Mouse (Mus musculus) CH12.LX (cell line): ENCODE results near the gene Ccdc157. TPM values are rescaled to one million over a fixed set of nuclear protein-coding genes. Genes with fewer than 3 reads are reported as not detected.
A peak's percentile ranks its signal among the peaks of the same experiment; 100 is the strongest.

Source experiments
- DNase-seq: peaks from one replicate; pipeline ENCODE4 v3.0.0-alpha.2; 2013; ENCODE audit errors: extremely low read depth
- H3K27ac ChIP-seq: 2 replicates; pipeline ENCODE4 v1.5.1; 2012; ENCODE audit warnings: low read depth, mild to moderate bottlenecking, control low read depth, moderate library complexity; ENCODE audit not compliant: insufficient read depth
- H3K27me3 ChIP-seq: replicated peaks from 2 replicates; pipeline ENCODE3; 2012; ENCODE audit warnings: inconsistent platforms
- H3K36me3 ChIP-seq, 2 experiments: replicated peaks in 1 of 2; 2 replicates each; pipeline versions ENCODE3 to v1.6.1; 2012; ENCODE audit warnings: inconsistent platforms in 1 of 2, low read length in 1 of 2, mild to moderate bottlenecking in 1 of 2, mixed read lengths in 1 of 2, moderate library complexity in 1 of 2; ENCODE audit not compliant: control insufficient read depth in 1 of 2, insufficient read depth in 1 of 2
- H3K4me1 ChIP-seq, 2 experiments: 2 replicates each; pipeline ENCODE4 v1.6.1; 2012; ENCODE audit warnings: inconsistent platforms in 1 of 2, moderate library complexity in 1 of 2; ENCODE audit not compliant: insufficient read depth in 2 of 2, control insufficient read depth in 1 of 2
- H3K4me2 ChIP-seq: 2 replicates; pipeline ENCODE4 v1.6.1; 2012; ENCODE audit warnings: low read depth, mild to moderate bottlenecking, control low read depth; ENCODE audit not compliant: poor library complexity, insufficient read depth, severe bottlenecking
- H3K4me3 ChIP-seq, 3 experiments: fragments of 150-350 bp in 1 of 3; sonication (generic) in 1 of 3; replicated peaks in 1 of 3; 2 replicates each; pipeline versions ENCODE3 to v1.5.1; 2011 to 2012; ENCODE audit warnings: low read depth in 2 of 3, low read length in 2 of 3, mild to moderate bottlenecking in 2 of 3, moderate library complexity in 2 of 3, control low read depth in 1 of 3, improper control_type of control experiment in 1 of 3, inconsistent platforms in 1 of 3, mixed read lengths in 1 of 3; ENCODE audit not compliant: poor library complexity in 1 of 3
- H3K79me2 ChIP-seq: replicated peaks from 2 replicates; pipeline ENCODE4 v1.6.1; 2012; ENCODE audit warnings: mild to moderate bottlenecking, moderate library complexity; ENCODE audit not compliant: control insufficient read depth, poor library complexity, insufficient read depth, severe bottlenecking; ENCODE audit errors: extremely low read depth
- H3K9ac ChIP-seq: 2 replicates; pipeline ENCODE4 v1.6.1; 2012; ENCODE audit warnings: low read depth, mild to moderate bottlenecking, control low read depth, moderate library complexity; ENCODE audit not compliant: insufficient read depth
- H3K9me3 ChIP-seq: replicated peaks from 2 replicates; pipeline ENCODE3; 2012; ENCODE audit warnings: low read length, inconsistent platforms, mixed read lengths
- BHLHE40 ChIP-seq: IDR thresholded peaks from 2 replicates; pipeline ENCODE4 v1.6.1; 2011; ENCODE audit warnings: mild to moderate bottlenecking, low read depth, low read length, improper control_type of control experiment
- CHD1 ChIP-seq: IDR thresholded peaks from 2 replicates; pipeline ENCODE4 v1.6.1; 2012; ENCODE audit warnings: low read depth, low read length, improper control_type of control experiment, inconsistent platforms
- CTCF ChIP-seq, 2 experiments: IDR thresholded peaks in 1 of 2; conservative IDR thresholded peaks in 1 of 2; 2 replicates each; pipeline ENCODE4 v1.5.1; 2011 to 2012; ENCODE audit warnings: low read depth in 2 of 2, low read length in 2 of 2, improper control_type of control experiment in 1 of 2, inconsistent platforms in 1 of 2, mild to moderate bottlenecking in 1 of 2, moderate library complexity in 1 of 2
- ELF1 ChIP-seq: IDR thresholded peaks from 2 replicates; pipeline ENCODE4 v1.6.1; 2014; ENCODE audit warnings: low read depth, mild to moderate bottlenecking, inconsistent platforms, low read length, improper control_type of control experiment
- ETS1 ChIP-seq: conservative IDR thresholded peaks from 2 replicates; pipeline ENCODE4 v1.6.1; 2012; ENCODE audit warnings: low read depth, mild to moderate bottlenecking, inconsistent platforms, low read length, improper control_type of control experiment, moderate library complexity
- GABPA ChIP-seq: IDR thresholded peaks from 2 replicates; pipeline ENCODE4 v1.6.1; 2012; ENCODE audit warnings: low read depth, low read length, improper control_type of control experiment, inconsistent platforms; ENCODE audit not compliant: insufficient replicate concordance
- HCFC1 ChIP-seq: IDR thresholded peaks from 2 replicates; pipeline ENCODE4 v1.6.1; 2012; ENCODE audit warnings: low read depth, mild to moderate bottlenecking, inconsistent platforms, low read length, improper control_type of control experiment
- IRF4 ChIP-seq: IDR thresholded peaks from 2 replicates; pipeline ENCODE4 v1.6.1; 2014; ENCODE audit warnings: low read depth, mild to moderate bottlenecking, inconsistent platforms, low read length, improper control_type of control experiment
- KAT2A ChIP-seq: IDR thresholded peaks from 2 replicates; pipeline ENCODE4 v1.6.1; 2012; ENCODE audit warnings: low read length, improper control_type of control experiment, inconsistent platforms; ENCODE audit not compliant: insufficient replicate concordance
- MAX ChIP-seq: IDR thresholded peaks from 2 replicates; pipeline ENCODE4 v1.6.1; 2011; ENCODE audit warnings: low read length, improper control_type of control experiment
- MEF2A ChIP-seq: IDR thresholded peaks from 2 replicates; pipeline ENCODE4 v1.6.1; 2014; ENCODE audit warnings: low read depth, mild to moderate bottlenecking, inconsistent platforms, low read length, improper control_type of control experiment, borderline replicate concordance
- MXI1 ChIP-seq: IDR thresholded peaks from 2 replicates; pipeline ENCODE4 v1.6.1; 2011; ENCODE audit warnings: mild to moderate bottlenecking, low read depth, low read length, improper control_type of control experiment
- MYC ChIP-seq: IDR thresholded peaks from 2 replicates; pipeline ENCODE4 v1.6.1; 2011; ENCODE audit warnings: low read depth, mild to moderate bottlenecking, improper control_type of control experiment, low read length
- PAX5 ChIP-seq: IDR thresholded peaks from 2 replicates; pipeline ENCODE4 v1.6.1; 2012; ENCODE audit warnings: low read length, inconsistent platforms, mixed read lengths
- POLR2A ChIP-seq: IDR thresholded peaks from 2 replicates; pipeline ENCODE4 v1.6.1; 2011; ENCODE audit warnings: low read depth, mild to moderate bottlenecking, improper control_type of control experiment, low read length
- POLR2AphosphoS2 ChIP-seq: IDR thresholded peaks from 2 replicates; pipeline ENCODE4 v1.6.1; 2011; ENCODE audit warnings: low read depth, low read length, improper control_type of control experiment
- RAD21 ChIP-seq: IDR thresholded peaks from 2 replicates; pipeline ENCODE4 v1.6.1; 2011; ENCODE audit warnings: low read depth, mild to moderate bottlenecking, low read length, improper control_type of control experiment, moderate library complexity
- SIN3A ChIP-seq: IDR thresholded peaks from 2 replicates; pipeline ENCODE4 v1.6.1; 2012; ENCODE audit warnings: low read length, improper control_type of control experiment, inconsistent platforms
- SMC3 ChIP-seq: IDR thresholded peaks from 2 replicates; pipeline ENCODE4 v1.6.1; 2011; ENCODE audit warnings: low read depth, low read length, improper control_type of control experiment
- UBTF ChIP-seq: IDR thresholded peaks from 2 replicates; pipeline ENCODE4 v1.6.1; 2012; ENCODE audit warnings: low read depth, mild to moderate bottlenecking, inconsistent platforms, low read length, improper control_type of control experiment, moderate library complexity
- USF1 ChIP-seq: IDR thresholded peaks from 2 replicates; pipeline ENCODE4 v1.6.1; 2014; ENCODE audit warnings: low read depth, mild to moderate bottlenecking, inconsistent platforms, low read length, improper control_type of control experiment
- USF2 ChIP-seq: conservative IDR thresholded peaks from 2 replicates; pipeline ENCODE4 v1.6.1; 2011; ENCODE audit warnings: low read depth, low read length, improper control_type of control experiment
- dilution Hi-C: fragments of 300-500 bp; cut with MboI; formaldehyde crosslinking; loops from 2 replicates; pipeline ENCODE4 v1.14.3; 2020; ENCODE audit warnings: low sequenced_read_pairs; ENCODE audit not compliant: extremely low pct_unique_long_range_greater_than_20kb, extremely low pct_ligation_motif_present
- in situ Hi-C: fragments of 300-500 bp; cut with MboI; formaldehyde crosslinking; loops from 3 replicates; pipeline ENCODE4 v1.14.3; 2019; ENCODE audit warnings: low sequenced_read_pairs, low pct_ligation_motif_present, low pct_unique_long_range_greater_than_20kb, mixed read lengths
- polyA plus RNA-seq: library from polyadenylated mRNA; unstranded; fragments of >175 nt; gene quantifications from 2 replicates; pipeline ENCODE4 v1.2.1, GENCODE M21; 2012; ENCODE audit warnings: low read depth; ENCODE audit not compliant: insufficient read length
- total RNA-seq, 2 experiments: library from RNA; depleted of rRNA; stranded (reverse); fragments of 300-350 nt in 1 of 2; fragments of >200 nt in 1 of 2; gene quantifications; 2 replicates each; pipeline ENCODE4 v1.2.3; 2012 to 2014

The Ccdc157 gene
- total and polyA plus RNA-seq, 3 experiments, result 2.3 to 4.4 (median 4.0) TPM

DNA sequence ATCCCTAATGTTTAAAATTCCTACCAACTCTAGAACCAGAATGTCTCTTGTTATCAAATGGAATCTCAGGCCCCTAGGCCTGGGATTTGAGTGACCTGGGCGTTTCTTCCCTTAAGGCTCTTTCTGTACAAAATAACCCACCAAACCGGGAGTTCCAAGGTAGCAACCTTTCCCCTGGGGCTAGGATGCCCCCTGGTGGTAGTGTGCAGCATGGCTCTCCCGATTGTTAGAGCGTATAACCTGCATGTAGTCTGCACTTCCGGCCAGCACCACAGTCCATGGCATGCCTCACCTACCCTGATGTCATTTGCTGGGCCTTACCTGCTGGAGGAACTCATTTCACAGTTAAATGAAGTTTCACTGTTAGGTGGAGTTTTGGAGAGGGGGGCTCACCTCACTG, 36.2 kb downstream of the Ccdc157 start:
- peak; percentile 94 for DNase-seq
- Histone ChIP-seq H3K9ac (peak overlapping the region; percentile 95), H3K4me1 (peaks cover 8 to 24% of the 10 kb centered on the region in 2 experiments), H3K27me3 (no peaks in the 10 kb centered on the region), H3K9me3 (peaks cover 22% of the 10 kb centered on the region), H3K4me3 (peak overlapping the region in 2 of 3 experiments; percentile 58 to 79), H3K27ac (peak overlapping the region; percentile 88; the same call in 1 of the 2 replicates), H3K4me2 (peak overlapping the region; percentile 21), H3K36me3 (peaks cover 4 to 24% of the 10 kb centered on the region in 2 experiments), H3K79me2 (no peaks in the 10 kb centered on the region)
- dilution Hi-C loops, result no loop called here
- TF ChIP-seq CTCF (conservative IDR thresholded peaks at IDR 0.05 in 1 of 2, IDR thresholded peaks at IDR 0.05 in 1 of 2; ENCODE audit: low read depth in 2 of 2, low read length in 2 of 2) (peak; percentile 98 to 99), POLR2AphosphoS2 (no peak), MYC (peak; percentile 84), UBTF (no peak), GABPA (no peak), MAX (peak; percentile 73; the same call in 1 of the 2 replicates), MXI1 (peak; percentile 55; the same call in 1 of the 2 replicates), BHLHE40 (peak; percentile 23; the same call in 1 of the 2 replicates), PAX5 (no peak), ETS1 (no peak), SIN3A (no peak; the same call in 1 of the 2 replicates), KAT2A (0 out of 2 replicates have a peak, but pooled peaks have one; percentile 32), RAD21 (peak; percentile 90), USF1 (no peak), ELF1 (peak; percentile 82), MEF2A (peak; percentile 42; the same call in 1 of the 2 replicates), IRF4 (peak; percentile 92), SMC3 (peak; percentile 86), CHD1 (no peak), USF2 (no peak), HCFC1 (peak; percentile 43), POLR2A (no peak)
- in situ Hi-C loops, result no loop called here
